Mouse (Mus musculus) monocyte, adult 59 days (primary cell): ENCODE measurements around the gene Nckap5l. TPM values are rescaled to one million over a fixed set of nuclear protein-coding genes. Genes with fewer than 3 reads are reported as not detected.

Source experiments
- total RNA-seq, 2 experiments: library from RNA; stranded (reverse); gene quantifications; one replicate each; pipeline ENCODE4 v1.2.4; 2023

The Nckap5l gene
- total RNA-seq = 10 to 100 TPM in 1 of 2 experiments, 1 to 10 TPM in 1; 7.6 to 11.4 TPM

GRCm38 (mm10) chr15:99457606-99458401 lies at the start of gene Nckap5l:
Nckap5l (minus strand) TSS chr15:99457748.

GRCm38 (mm10) chr15:99474576-99474926 lies 17.0 kb upstream of the Nckap5l start, which contains the start of gene Bcdin3d:
Bcdin3d (minus strand) TSS chr15:99474730.

DNA sequence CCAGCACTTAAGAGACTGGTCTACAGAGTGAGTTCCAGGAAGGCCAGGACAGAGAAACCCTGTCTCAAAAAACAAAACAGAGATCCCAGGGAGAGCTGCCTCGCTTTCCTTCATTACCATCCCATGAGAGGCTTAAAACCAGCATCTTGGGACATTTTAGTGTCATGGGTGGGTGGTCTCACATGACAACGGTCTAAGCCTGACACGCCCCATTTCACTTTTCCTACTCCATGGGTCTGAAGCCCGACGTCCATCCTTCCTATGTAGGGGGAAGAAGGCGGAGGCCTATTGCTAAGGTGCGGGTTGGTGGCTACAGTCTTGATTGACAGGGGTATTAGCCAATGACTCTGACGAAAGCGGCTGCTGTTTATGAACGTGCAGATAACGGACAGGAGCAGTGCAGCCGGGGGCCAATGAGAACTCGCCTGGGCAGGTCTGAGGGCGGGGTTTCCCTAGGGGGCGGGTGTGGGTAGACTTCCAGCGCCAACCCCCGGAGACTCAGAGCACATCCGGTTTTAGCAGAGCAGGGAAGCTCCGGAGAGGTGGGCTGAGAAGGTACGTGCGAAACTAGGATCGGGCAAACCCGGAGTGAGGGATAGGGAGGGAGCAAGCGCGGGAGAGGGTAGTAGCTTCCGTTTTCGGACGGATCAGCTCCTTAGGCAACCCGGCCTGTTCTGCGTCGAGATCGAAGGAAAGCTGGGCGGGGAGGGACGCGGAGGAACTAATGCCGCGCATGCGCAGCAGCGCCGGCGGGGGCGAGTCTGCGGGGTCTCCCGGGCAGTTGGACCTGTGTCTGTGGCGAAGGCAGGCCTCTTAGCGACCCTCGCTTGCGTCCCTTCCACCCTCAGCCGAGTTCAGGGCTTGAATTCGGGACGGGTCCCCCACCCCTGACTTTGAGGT lies 64.8 kb downstream of the Nckap5l start, which contains the start of gene Tmbim6:
Gene Tmbim6, plus strand, starts transcription at position 397 of the 900 bp plus-strand sequence.

Other genes starting within 250 kb of the Nckap5l start
- gene Kcnh3, start 232.9 kb downstream of the Nckap5l start, total RNA-seq = not detected
- 10 to 100 TPM; 66.7 to 77.6 TPM for gene Mcrs1, start 205.8 kb downstream of the Nckap5l start, total RNA-seq
- gene Prpf40b, start 162.7 kb downstream of the Nckap5l start, total RNA-seq = 1 to 10 TPM; 3.1 to 5.4 TPM
- not detected for gene Fam186b, start 161.9 kb downstream of the Nckap5l start, total RNA-seq
- 1 to 10 TPM; 9.2 to 10.0 TPM for gene Fmnl3, start 87.3 kb downstream of the Nckap5l start, total RNA-seq
- 100 to 1,000 TPM; 530 to 551 TPM for gene Tmbim6, start 64.9 kb downstream of the Nckap5l start, total RNA-seq
- 1 to 10 TPM; 4.7 to 5.0 TPM for gene Bcdin3d, start 17.0 kb upstream of the Nckap5l start, total RNA-seq
- not detected for gene Faim2, start 70.4 kb upstream of the Nckap5l start, total RNA-seq
- gene Aqp2, start 121.3 kb upstream of the Nckap5l start, total RNA-seq = not detected
- not detected for gene Aqp5, start 133.0 kb upstream of the Nckap5l start, total RNA-seq
- gene Aqp6, start 143.7 kb upstream of the Nckap5l start, total RNA-seq = not detected
- gene Racgap1, start 193.9 kb upstream of the Nckap5l start, total RNA-seq = 10 to 100 TPM; 27.8 to 29.0 TPM
- gene Asic1, start 212.6 kb upstream of the Nckap5l start, total RNA-seq = under 1 TPM in 1 of 2 experiments, not detected in 1; 0.29 TPM
- 10 to 100 TPM; 23.2 to 30.8 TPM for gene Smarcd1, start 244.4 kb upstream of the Nckap5l start, total RNA-seq
- gene Gm17349, start 247.7 kb upstream of the Nckap5l start, total RNA-seq = 1 to 10 TPM in 1 of 2 experiments, not detected in 1; 3.2 TPM